Mouse (Mus musculus) embryonic fibroblast, embryonic 13.5 days (primary cell): ENCODE measurements around the gene Lrrc17. TPM values are rescaled to one million over a fixed set of nuclear protein-coding genes. Genes with fewer than 3 reads are reported as not detected.

Source experiments
- H3K27ac ChIP-seq: 2 replicates; pipeline ENCODE4 v1.5.1; 2012; ENCODE audit warnings: low read length, control low read depth, inconsistent platforms; ENCODE audit not compliant: insufficient read depth
- H3K4me1 ChIP-seq: 2 replicates; pipeline ENCODE4 v1.6.1; 2011; ENCODE audit warnings: low read length; ENCODE audit not compliant: control insufficient read depth, insufficient read depth
- H3K4me3 ChIP-seq: 2 replicates; pipeline ENCODE4 v1.5.1; 2011; ENCODE audit warnings: mild to moderate bottlenecking, control low read depth, low read length; ENCODE audit not compliant: insufficient read depth
- CTCF ChIP-seq: IDR thresholded peaks from 2 replicates; pipeline ENCODE4 v1.5.1; 2011; ENCODE audit warnings: mild to moderate bottlenecking, control low read depth, low read length, moderate library complexity, borderline replicate concordance; ENCODE audit not compliant: insufficient read depth
- POLR2A ChIP-seq: IDR thresholded peaks from 2 replicates; pipeline ENCODE4 v1.6.1; 2011; ENCODE audit warnings: low read depth, mild to moderate bottlenecking, control low read depth, low read length, moderate library complexity
- polyA plus RNA-seq: library from polyadenylated mRNA; stranded (reverse); fragments of >200 nt; gene quantifications from 2 replicates; pipeline ENCODE4 v1.2.4, GENCODE M21; 2011; ENCODE audit warnings: low read depth; ENCODE audit not compliant: missing spikeins, insufficient read length

Gene Lrrc17
- polyA plus RNA-seq, 1 experiment = 323 TPM

- Histone ChIP-seq H3K4me1 (peaks cover 13% of the 10 kb centered on the region), H3K4me3 (no peak overlapping the region), H3K27ac (no peak overlapping the region)
- TF ChIP-seq POLR2A = no peak
- no peak for TF ChIP-seq CTCF
These were observed 11.2 kb upstream of the Lrrc17 start for GRCm38 (mm10) chr5:21532126-21532525.

- TF ChIP-seq CTCF = no peak
- no peak for TF ChIP-seq POLR2A
- no peak overlapping the region for H3K27ac ChIP-seq
- no peak overlapping the region for H3K4me3 ChIP-seq
- peaks cover 13% of the 10 kb centered on the region for H3K4me1 ChIP-seq
These were observed 10.4 kb upstream of the Lrrc17 start for GRCm38 (mm10) chr5:21532921-21533320.

GRCm38 (mm10) chr5:21542226-21542625, 1.1 kb upstream of the Lrrc17 start:
- no peak overlapping the region for H3K27ac ChIP-seq
- TF ChIP-seq POLR2A = no peak
- TF ChIP-seq CTCF = no peak
- peaks cover 10% of the 10 kb centered on the region; the same call in 1 of the 2 replicates for H3K4me1 ChIP-seq
- H3K4me3 ChIP-seq = no peak overlapping the region

- TF ChIP-seq POLR2A (peak; percentile 46; the same call in 1 of the 2 replicates), CTCF (no peak)
- peak overlapping the region; percentile 84 for H3K27ac ChIP-seq
- peak overlapping the region; percentile 96 for H3K4me3 ChIP-seq
- peaks cover 10% of the 10 kb centered on the region; the same call in 1 of the 2 replicates for H3K4me1 ChIP-seq
These were observed 1.5 kb downstream of the Lrrc17 start for GRCm38 (mm10) chr5:21544821-21545220.

GRCm38 (mm10) chr5:21545227-21545626, 1.9 kb downstream of the Lrrc17 start:
- peak overlapping the region; percentile 84 for H3K27ac ChIP-seq
- H3K4me1 ChIP-seq = peaks cover 12% of the 10 kb centered on the region; the same call in 1 of the 2 replicates
- H3K4me3 ChIP-seq = peak overlapping the region; percentile 96
- TF ChIP-seq CTCF = no peak
- TF ChIP-seq POLR2A = no peak

GRCm38 (mm10) chr5:21545786-21546185, 2.4 kb downstream of the Lrrc17 start:
- TF ChIP-seq POLR2A (no peak), CTCF (no peak)
- H3K4me1 ChIP-seq = peaks cover 12% of the 10 kb centered on the region; the same call in 1 of the 2 replicates
- 0 out of 2 replicates have a peak overlapping the region, but pooled peaks have one; percentile 84 for H3K27ac ChIP-seq
- peak overlapping the region; percentile 96 for H3K4me3 ChIP-seq

- peaks cover 12% of the 10 kb centered on the region; the same call in 1 of the 2 replicates for H3K4me1 ChIP-seq
- no peak overlapping the region for H3K4me3 ChIP-seq
- no peak for TF ChIP-seq CTCF
- TF ChIP-seq POLR2A = no peak
- no peak overlapping the region for H3K27ac ChIP-seq
These were observed 3.6 kb downstream of the Lrrc17 start for GRCm38 (mm10) chr5:21547005-21547404.

GRCm38 (mm10) chr5:21553685-21554084, 10.3 kb downstream of the Lrrc17 start:
- TF ChIP-seq POLR2A (no peak), CTCF (no peak)
- peak overlapping the region; percentile 23; the same call in 1 of the 2 replicates for H3K27ac ChIP-seq

GRCm38 (mm10) chr5:21554732-21555131, 11.4 kb downstream of the Lrrc17 start:
- Histone ChIP-seq H3K4me1 (0 out of 2 replicates have a peak, but pooled peaks cover 2% of the 10 kb centered on the region), H3K27ac (no peak overlapping the region), H3K4me3 (no peak overlapping the region)
- TF ChIP-seq POLR2A = no peak
- TF ChIP-seq CTCF = no peak

More at GRCm38 (mm10) chr5:21553685-21554084, 10.3 kb downstream of the Lrrc17 start:
- H3K4me1 ChIP-seq = 0 out of 2 replicates have a peak, but pooled peaks cover 2% of the 10 kb centered on the region
- no peak overlapping the region for H3K4me3 ChIP-seq

GRCm38 (mm10) chr5:21556502-21556901, 13.1 kb downstream of the Lrrc17 start:
- H3K4me1 ChIP-seq = no peaks in the 10 kb centered on the region
- no peak overlapping the region for H3K4me3 ChIP-seq
- H3K27ac ChIP-seq = no peak overlapping the region
- no peak for TF ChIP-seq POLR2A
- no peak for TF ChIP-seq CTCF

- no peak overlapping the region for H3K4me3 ChIP-seq
- TF ChIP-seq CTCF = no peak
- TF ChIP-seq POLR2A = no peak
- no peak overlapping the region for H3K27ac ChIP-seq
- peaks cover 5% of the 10 kb centered on the region; the same call in 1 of the 2 replicates for H3K4me1 ChIP-seq
These were observed 20.6 kb downstream of the Lrrc17 start for GRCm38 (mm10) chr5:21563936-21564335.
